Mouse (Mus musculus) gastrocnemius, adult 18-20 months (tissue): ENCODE measurements around the gene Bicc1. TPM values are rescaled to one million over a fixed set of nuclear protein-coding genes. Genes with fewer than 3 reads are reported as not detected.

Experiments used
- DNase-seq: peaks from one replicate; pipeline ENCODE4 v3.0.0; 2021; ENCODE audit warnings: low spot score
- long read RNA-seq, 2 experiments: library from polyadenylated mRNA; stranded (forward); transcript quantifications; one replicate each; pipeline ENCODE4 v2.0.0; 2021
- total RNA-seq, 2 experiments: library from RNA; stranded (reverse); gene quantifications; 2 replicates each; pipeline ENCODE4 v1.2.3; 2021

The Bicc1 gene
- total RNA-seq, result 1 to 10 TPM; 7.2 to 8.2 TPM
- long read RNA-seq, experiment 1, full-length matches to known transcripts, result 3 of 9 reads
- long read RNA-seq, experiment 1, partial matches to known transcripts, result 4 of 9 reads
- long read RNA-seq, experiment 1, other reads (novel, unspliced or antisense), result 2 of 9 reads
- long read RNA-seq, experiment 2, full-length matches to known transcripts, result 3 of 6 reads
- long read RNA-seq, experiment 2, partial matches to known transcripts, result 1 of 6 reads
- long read RNA-seq, experiment 2, other reads (novel, unspliced or antisense), result 2 of 6 reads

GRCm38 (mm10) chr10:71159676-71160235 lies at the start of gene Bicc1:
TSS of gene Bicc1 (minus strand) at chr10:71159700.
- no peak for DNase-seq

DNA sequence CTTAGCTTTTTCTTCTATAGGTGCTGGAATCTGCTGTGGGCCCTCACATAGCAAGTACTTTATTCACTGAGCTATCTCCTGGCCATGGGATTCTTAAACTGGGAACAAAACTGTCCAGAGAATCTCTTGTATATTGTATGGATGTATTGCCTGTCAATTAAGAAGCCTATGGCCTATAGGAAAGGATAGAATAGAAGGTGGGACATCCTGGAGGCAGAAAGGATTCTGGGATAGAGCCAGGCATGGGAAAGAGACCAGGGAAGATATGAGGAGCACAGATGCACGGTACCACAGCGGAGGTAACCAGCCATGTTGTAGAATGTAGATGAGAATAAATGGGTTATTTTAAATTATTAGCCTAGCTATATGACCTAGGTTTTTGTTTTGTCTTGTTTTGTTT lies 42.0 kb upstream of the Bicc1 start:
- no peak for DNase-seq

DNA sequence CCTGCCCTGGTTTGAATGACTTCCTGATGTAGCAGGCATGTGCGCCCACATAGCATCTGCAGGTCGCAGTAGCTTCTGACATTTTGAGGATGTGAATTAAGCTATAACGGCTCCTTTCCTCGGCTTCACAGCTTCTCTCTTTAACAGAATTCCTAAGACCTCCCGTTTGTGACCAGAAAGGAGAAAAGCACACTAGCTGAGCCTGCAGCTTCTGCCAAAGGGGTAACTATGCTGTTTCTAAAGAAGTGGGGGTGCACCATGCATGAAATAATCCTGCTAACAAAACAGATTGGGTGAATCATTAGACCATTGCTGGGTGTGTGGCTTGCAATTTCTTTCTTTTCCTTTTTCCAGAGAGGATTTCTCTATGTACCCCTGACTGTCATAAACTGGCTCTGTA lies 41.5 kb upstream of the Bicc1 start:
- DNase-seq, result no peak

- no peak for DNase-seq
These were observed 39.2 kb upstream of the Bicc1 start for GRCm38 (mm10) chr10:71198676-71199075.

- DNase-seq, result no peak
These were observed 37.7 kb upstream of the Bicc1 start for GRCm38 (mm10) chr10:71197036-71197785.

DNA sequence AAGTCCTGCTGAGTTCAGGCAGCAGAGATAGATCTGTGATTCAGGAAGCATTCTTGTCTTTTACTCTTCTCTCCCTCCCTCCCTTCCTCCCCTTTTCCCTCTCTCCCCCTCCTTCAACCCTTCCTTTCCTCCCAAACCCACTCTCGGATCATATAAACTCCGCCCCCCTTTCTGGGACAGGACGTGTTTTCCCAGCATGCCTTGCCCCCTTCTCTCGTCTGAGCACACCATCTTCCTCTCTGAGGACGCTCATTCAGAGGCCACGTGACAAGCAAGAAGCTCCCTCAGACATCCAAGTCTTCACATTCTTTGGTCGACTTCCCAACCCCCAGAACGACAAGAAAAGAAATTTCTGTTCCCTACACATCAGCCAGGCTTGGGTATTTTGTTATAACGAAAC lies 36.0 kb upstream of the Bicc1 start:
- DNase-seq, result peak; percentile 46

DNA sequence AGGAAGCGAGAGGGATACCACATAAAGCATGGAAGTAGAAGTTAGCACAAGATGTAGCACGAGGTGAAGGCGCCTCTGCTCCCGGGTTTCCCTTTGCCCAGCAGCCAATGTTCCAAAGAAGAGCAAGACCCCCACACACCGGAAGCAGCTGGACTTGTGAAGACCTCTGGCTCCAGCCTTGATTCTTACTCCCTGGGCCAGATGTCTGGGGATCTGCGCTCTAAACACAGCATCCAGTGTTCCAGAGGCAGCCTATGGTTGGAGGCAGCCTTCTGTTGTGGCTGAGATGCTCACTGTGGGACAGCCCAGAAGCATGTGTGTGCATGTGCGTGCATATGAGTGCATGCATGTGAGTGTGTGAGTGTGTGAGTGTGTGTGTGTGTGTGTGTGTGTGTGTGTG lies 35.2 kb upstream of the Bicc1 start:
- DNase-seq, result no peak

- no peak for DNase-seq
These were observed 33.8 kb upstream of the Bicc1 start for GRCm38 (mm10) chr10:71193319-71193718.

GRCm38 (mm10) chr10:71192886-71193285 lies 33.4 kb upstream of the Bicc1 start:
- peak; percentile 39 for DNase-seq

GRCm38 (mm10) chr10:71188681-71189080 lies 29.2 kb upstream of the Bicc1 start:
- DNase-seq, result no peak

DNA sequence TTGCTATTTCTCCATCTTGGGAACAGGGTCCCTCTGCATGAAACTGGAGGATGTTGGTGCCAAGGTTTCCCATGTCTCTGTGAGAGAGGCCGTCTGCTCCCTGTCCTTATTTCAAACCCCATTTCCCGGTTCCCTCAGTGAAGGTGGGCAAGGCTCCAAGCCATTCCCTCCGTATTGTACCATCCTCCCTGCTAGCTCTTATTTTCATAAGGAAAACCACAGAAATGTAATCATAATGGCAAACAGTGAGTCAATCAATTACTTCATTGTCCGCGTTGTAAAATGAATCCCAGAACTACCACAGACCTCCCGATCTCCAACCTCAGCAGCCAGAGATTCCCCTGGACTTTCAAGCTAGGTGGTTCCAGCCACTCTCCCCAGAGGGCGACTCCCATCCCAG lies 25.6 kb upstream of the Bicc1 start:
- DNase-seq, result no peak

GRCm38 (mm10) chr10:71183339-71184031 lies 24.0 kb upstream of the Bicc1 start:
- no peak for DNase-seq

DNA sequence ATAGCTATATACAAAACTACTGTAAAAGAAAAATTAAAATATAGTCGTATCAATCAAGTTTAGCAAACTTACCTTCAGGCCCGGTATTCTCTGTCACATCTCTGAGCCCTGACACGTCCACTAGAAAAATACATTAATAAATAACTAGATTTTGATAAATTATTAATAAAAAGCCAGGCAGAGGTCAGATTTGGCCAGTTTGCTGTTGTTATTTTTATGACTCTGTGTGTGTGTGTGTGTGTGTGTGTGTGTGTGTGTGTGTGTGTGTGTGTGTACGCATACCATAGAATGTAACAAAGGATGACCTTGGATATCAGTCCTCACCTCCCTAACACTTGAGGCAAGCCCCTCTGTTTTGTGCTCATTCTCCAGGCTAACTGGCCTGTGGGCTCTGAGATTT lies 22.4 kb upstream of the Bicc1 start:
- DNase-seq, result no peak

DNA sequence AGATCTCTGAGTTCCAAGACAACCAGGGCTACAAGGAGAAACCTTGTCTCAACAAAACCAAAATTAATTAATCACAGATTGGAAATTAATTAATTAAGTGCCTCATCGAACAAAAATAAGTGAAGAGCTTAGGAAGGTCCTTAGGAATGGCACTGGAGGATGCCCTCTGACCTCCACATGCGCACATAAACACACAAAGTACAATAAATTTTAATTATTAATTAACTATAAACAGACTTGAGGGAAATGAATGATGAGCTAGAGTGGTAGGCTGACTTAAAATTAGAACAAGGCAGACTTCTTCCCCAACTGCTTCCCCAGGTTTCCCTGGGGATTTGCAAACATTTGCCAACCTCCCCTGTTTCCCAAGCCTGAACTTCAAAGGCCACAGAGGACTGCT lies 21.6 kb upstream of the Bicc1 start:
- DNase-seq, result no peak

DNA sequence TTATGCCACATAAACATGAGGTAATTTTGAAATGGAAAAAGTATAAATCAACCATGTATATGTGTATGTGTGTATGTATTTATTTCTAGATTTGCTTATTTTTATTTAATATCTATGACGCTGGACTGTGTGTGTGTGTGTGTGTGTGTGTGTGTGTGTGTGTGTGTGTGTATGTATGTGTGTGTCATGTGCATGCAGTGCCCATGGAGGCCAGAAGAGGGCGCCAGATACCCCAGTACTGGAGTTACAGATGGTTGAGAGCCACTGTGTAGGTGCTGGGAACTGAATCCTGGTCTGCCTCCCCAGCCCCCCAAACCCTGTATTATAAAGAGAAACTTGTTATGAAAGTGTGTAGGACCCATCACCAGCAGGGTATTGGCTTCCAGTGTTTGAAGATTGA lies 20.6 kb upstream of the Bicc1 start:
- no peak for DNase-seq

DNA sequence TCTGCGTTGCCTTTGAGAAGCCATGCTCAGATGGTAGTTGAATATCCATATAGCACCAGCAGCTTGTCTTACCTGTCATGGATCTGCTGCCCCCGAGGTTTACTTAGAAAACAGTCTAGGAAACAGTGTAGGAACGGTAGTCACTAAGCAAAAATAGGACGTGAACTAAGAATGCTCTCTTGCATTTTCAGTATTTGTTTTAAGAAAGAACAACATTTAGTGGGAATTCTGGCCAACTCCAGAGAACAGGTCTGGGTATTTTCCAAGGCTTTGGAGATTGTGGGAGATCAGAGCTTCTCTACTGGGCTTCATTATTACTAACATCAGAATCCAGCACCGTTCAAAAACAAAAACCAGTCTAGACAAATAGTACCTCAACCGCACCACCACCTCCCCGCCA lies 17.7 kb upstream of the Bicc1 start:
- DNase-seq, result no peak

GRCm38 (mm10) chr10:71176341-71176740 lies 16.8 kb upstream of the Bicc1 start:
- DNase-seq, result no peak

DNA sequence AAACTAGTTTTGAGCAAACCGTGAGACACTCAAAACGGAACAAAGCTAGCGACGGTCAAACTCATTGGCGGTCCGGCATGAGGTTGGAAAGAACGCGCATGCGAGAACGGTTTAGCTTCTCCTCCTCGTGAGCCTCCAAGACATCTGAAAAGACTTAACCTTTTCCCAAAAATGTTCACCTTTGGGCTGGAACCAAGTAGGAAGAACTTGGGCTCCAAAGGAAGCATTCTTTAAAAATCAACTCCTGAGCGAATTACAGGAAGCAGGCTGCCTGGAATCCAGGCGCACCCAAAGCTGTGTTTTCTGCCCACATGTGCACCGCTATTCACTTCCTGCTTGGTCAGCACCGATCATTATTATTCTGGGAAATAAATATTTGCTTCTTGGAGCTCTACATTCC lies 15.8 kb upstream of the Bicc1 start:
- DNase-seq, result no peak

DNA sequence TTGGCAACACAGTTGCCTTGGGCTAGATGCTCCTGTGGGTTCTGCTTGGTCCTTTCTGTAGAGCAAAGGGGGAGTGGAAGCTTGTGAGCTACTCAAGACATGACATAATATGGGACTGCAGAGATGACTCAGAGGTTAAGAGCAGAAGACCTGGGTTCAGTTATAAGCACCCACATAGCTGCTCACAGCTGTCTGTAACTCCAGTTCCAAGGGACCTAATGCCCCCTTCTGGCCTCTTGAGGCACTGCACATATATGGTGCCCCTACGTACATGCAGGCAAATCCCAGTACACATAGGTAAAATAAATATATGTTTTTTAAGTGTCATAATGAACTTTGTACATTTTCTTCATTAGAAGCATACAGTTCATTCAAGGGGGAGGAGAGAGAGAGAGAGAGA lies 11.9 kb upstream of the Bicc1 start:
- DNase-seq, result no peak

- DNase-seq, result no peak
These were observed 11.3 kb upstream of the Bicc1 start for GRCm38 (mm10) chr10:71170771-71171170.

DNA sequence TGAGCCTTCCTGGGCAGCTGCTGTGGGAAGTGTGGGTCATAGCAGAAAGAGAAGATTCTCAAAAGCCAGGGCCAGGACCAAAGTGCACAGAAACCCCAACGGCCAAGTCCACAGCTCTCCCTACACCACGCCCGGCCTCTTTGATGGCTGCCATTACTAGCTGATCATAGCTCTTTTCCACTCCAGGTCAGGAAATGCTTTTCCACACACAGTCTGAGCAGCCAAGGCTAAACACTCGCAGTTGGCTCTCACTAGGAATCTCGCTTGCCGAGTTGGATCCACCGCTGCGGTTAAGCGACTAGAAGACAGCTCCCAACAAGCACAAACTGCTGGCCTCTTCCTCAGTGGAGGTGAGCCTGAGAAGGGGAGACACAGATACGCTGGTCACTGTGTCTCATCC lies 10.3 kb upstream of the Bicc1 start:
- DNase-seq, result no peak

DNA sequence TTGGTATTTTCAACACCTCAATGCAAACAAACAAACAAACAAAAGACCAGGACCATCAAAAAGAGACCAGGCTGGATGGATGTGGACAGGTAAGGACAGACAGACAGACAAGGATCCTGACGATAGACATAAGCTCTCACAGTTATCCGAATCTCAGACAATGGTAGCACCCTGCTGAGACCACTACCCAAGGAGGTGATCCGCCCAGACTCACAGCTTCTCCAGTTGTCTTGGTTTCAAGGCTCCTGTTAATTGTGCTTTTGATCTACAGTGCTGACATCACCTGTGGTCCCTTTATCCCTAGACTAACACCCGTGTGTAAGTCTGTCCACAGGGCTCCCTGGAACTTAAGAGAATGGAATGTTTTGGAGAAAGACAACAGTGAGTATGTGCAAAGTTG lies 9.7 kb upstream of the Bicc1 start:
- no peak for DNase-seq
